Mouse (Mus musculus): ENCODE measurements at regions not wholly inside any gene's neighbourhood (a gene's known extent, or its start where the extent isn't known, plus 50 kb on each side); places are given as distances from the start of the nearest gene placed in this dataset.

DNA sequence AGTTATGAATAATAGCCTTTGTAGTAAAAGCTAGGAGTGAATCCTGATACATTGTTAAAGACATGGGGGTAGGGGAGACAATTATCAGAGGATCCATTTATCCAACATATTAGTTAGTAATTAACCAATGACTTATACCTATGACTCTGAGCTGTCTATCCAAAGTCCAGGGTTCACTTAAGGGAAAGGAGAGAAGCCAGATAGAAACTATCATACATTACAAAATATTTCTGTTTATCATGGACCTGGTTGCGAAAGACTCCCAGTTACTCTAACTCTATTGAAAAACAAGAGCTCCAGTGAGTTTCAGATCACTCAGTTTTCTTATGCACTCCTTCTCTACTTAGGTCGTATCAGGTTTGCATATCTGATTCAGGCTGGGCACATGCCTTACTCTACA lies 749.3 kb downstream of the H2al1n start:
- DNase-seq = no peak

DNA sequence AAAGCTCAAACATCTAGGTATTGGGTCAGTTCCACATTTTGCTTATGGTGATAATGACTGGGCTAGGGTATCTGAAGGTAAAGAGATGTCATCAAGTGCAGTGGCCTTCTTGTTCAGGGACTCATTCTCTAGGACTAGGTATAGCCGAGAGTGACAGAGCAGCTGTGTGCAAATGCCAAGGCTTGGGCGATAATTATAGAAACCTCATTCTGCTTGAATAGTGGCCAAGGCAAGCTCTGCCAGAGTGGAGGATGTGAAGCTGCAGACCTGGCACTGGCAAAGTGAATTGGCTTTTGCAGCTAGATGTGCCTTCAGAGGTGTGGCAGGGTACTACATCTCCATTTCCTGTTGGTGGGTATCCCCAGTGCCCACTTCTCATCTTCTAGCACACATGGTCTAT lies 796.1 kb downstream of the H2al1n start:
- DNase-seq = peak; percentile 65 to 71

All from cerebellum, postnatal 10 days (tissue).